Mouse (Mus musculus): Measurements from ENCODE around the gene Lrrc74a. TPM values are rescaled to one million over a fixed set of nuclear protein-coding genes. Genes with fewer than 3 reads are reported as not detected.
A peak's percentile ranks its signal among the peaks of the same experiment; 100 is the strongest.

Gene Lrrc74a
- polyA plus RNA-seq, 1 experiment from 2014 or later, result not detected

- H3K9me3 ChIP-seq, result no peaks in the 10 kb centered on the region
- H3K4me3 ChIP-seq, result peak overlapping the region; percentile 82
- peak overlapping the region; percentile 88 for H3K27ac ChIP-seq (replicated peaks)
- peaks cover 12% of the 10 kb centered on the region for H3K4me1 ChIP-seq
- no peaks in the 10 kb centered on the region for H3K27me3 ChIP-seq (replicated peaks; ENCODE audit: low read depth, poor library complexity, severe bottlenecking)
- under 1% methylated on average over 19 of the region's 19 CpGs for WGBS
- no peak for DNase-seq (ENCODE audit: low spot score)
- peaks cover 5% of the 10 kb centered on the region; the same call in 1 of the 2 replicates for H3K36me3 ChIP-seq (replicated peaks)
These were observed 8.5 kb upstream of the Lrrc74a start for GRCm38 (mm10) chr12:86725706-86726105.

GRCm38 (mm10) chr12:86726120-86726640 lies 8.0 kb upstream of the Lrrc74a start, which contains the start of gene Angel1:
TSS of gene Angel1 (minus strand) at chr12:86726460.
- H3K27me3 ChIP-seq (replicated peaks; ENCODE audit: low read depth, poor library complexity, severe bottlenecking), result no peaks in the 10 kb centered on the region
- WGBS, result under 1% methylated on average over 44 of the region's 44 CpGs
- H3K4me1 ChIP-seq, result peaks cover 12% of the 10 kb centered on the region
- peaks cover 5% of the 10 kb centered on the region; the same call in 1 of the 2 replicates for H3K36me3 ChIP-seq (replicated peaks)
- H3K4me3 ChIP-seq, result peak within 1 kb of the TSS; percentile 82
- no peaks in the 10 kb centered on the region for H3K9me3 ChIP-seq
- DNase-seq (ENCODE audit: low spot score), result peak; percentile 98
- peak within 1 kb of the TSS; percentile 88 for H3K27ac ChIP-seq (replicated peaks)

- Histone ChIP-seq H3K9me3 (no peaks in the 10 kb centered on the region), H3K36me3 (replicated peaks) (no peaks in the 10 kb centered on the region), H3K4me3 (no peak overlapping the region), H3K4me1 (no peaks in the 10 kb centered on the region), H3K27me3 (replicated peaks; ENCODE audit: low read depth, poor library complexity, severe bottlenecking) (no peaks in the 10 kb centered on the region), H3K27ac (replicated peaks) (no peak overlapping the region)
- WGBS, result 76% methylated on average over 13 of the region's 13 CpGs
- no peak for DNase-seq (ENCODE audit: low spot score)
These were observed 26.9 kb downstream of the Lrrc74a start for GRCm38 (mm10) chr12:86761036-86761435.

- WGBS, result 78% methylated on average over 6 of the region's 6 CpGs
These were observed 29.9 kb downstream of the Lrrc74a start for GRCm38 (mm10) chr12:86764060-86764459.

GRCm38 (mm10) chr12:86766467-86766866 lies 32.3 kb downstream of the Lrrc74a start:
- Histone ChIP-seq H3K36me3 (replicated peaks) (no peaks in the 10 kb centered on the region), H3K27me3 (replicated peaks; ENCODE audit: low read depth, poor library complexity, severe bottlenecking) (0 out of 2 replicates have a peak, but pooled peaks cover 4% of the 10 kb centered on the region), H3K27ac (replicated peaks) (no peak overlapping the region), H3K4me1 (peaks cover 16% of the 10 kb centered on the region), H3K9me3 (no peaks in the 10 kb centered on the region), H3K4me3 (no peak overlapping the region)
- no peak for DNase-seq (ENCODE audit: low spot score)
- WGBS, result 90% methylated on average over 8 of the region's 8 CpGs

More at GRCm38 (mm10) chr12:86764060-86764459, 29.9 kb downstream of the Lrrc74a start:
- no peaks in the 10 kb centered on the region for H3K27me3 ChIP-seq (replicated peaks; ENCODE audit: low read depth, poor library complexity, severe bottlenecking)
- no peak overlapping the region for H3K4me3 ChIP-seq
- no peaks in the 10 kb centered on the region for H3K9me3 ChIP-seq
- no peaks in the 10 kb centered on the region for H3K36me3 ChIP-seq (replicated peaks)
- peaks cover 9% of the 10 kb centered on the region for H3K4me1 ChIP-seq
- H3K27ac ChIP-seq (replicated peaks), result no peak overlapping the region
- no peak for DNase-seq (ENCODE audit: low spot score)

- Histone ChIP-seq H3K27me3 (replicated peaks; ENCODE audit: low read depth, poor library complexity, severe bottlenecking) (0 out of 2 replicates have a peak, but pooled peaks cover 4% of the 10 kb centered on the region), H3K4me1 (peaks cover 28% of the 10 kb centered on the region), H3K9me3 (no peaks in the 10 kb centered on the region), H3K4me3 (no peak overlapping the region), H3K27ac (replicated peaks) (peak overlapping the region; percentile 63), H3K36me3 (replicated peaks) (no peaks in the 10 kb centered on the region)
- DNase-seq (ENCODE audit: low spot score), result peak; percentile 69
- 37% methylated on average over 20 of the region's 20 CpGs for WGBS
These were observed 33.9 kb downstream of the Lrrc74a start for GRCm38 (mm10) chr12:86767868-86768631.

- no peaks in the 10 kb centered on the region for H3K36me3 ChIP-seq (replicated peaks)
- 35% methylated on average over 4 of the region's 4 CpGs for WGBS
- peaks cover 28% of the 10 kb centered on the region for H3K4me1 ChIP-seq
- peak; percentile 84 for DNase-seq (ENCODE audit: low spot score)
- 0 out of 2 replicates have a peak, but pooled peaks cover 4% of the 10 kb centered on the region for H3K27me3 ChIP-seq (replicated peaks; ENCODE audit: low read depth, poor library complexity, severe bottlenecking)
- no peak overlapping the region for H3K27ac ChIP-seq (replicated peaks)
- no peak overlapping the region for H3K4me3 ChIP-seq
- no peaks in the 10 kb centered on the region for H3K9me3 ChIP-seq
These were observed 34.9 kb downstream of the Lrrc74a start for GRCm38 (mm10) chr12:86768986-86769580.

GRCm38 (mm10) chr12:86769819-86770218 lies 35.6 kb downstream of the Lrrc74a start:
- Histone ChIP-seq H3K27ac (replicated peaks) (0 out of 2 replicates have a peak overlapping the region, but pooled peaks have one; percentile 51), H3K9me3 (no peaks in the 10 kb centered on the region), H3K4me1 (peaks cover 28% of the 10 kb centered on the region), H3K4me3 (no peak overlapping the region), H3K36me3 (replicated peaks) (no peaks in the 10 kb centered on the region), H3K27me3 (replicated peaks; ENCODE audit: low read depth, poor library complexity, severe bottlenecking) (0 out of 2 replicates have a peak, but pooled peaks cover 4% of the 10 kb centered on the region)
- DNase-seq (ENCODE audit: low spot score), result no peak

- Histone ChIP-seq H3K4me3 (no peak overlapping the region), H3K36me3 (replicated peaks) (no peaks in the 10 kb centered on the region), H3K4me1 (peaks cover 28% of the 10 kb centered on the region), H3K27ac (replicated peaks) (peak overlapping the region; percentile 51; the same call in 1 of the 2 replicates), H3K27me3 (replicated peaks; ENCODE audit: low read depth, poor library complexity, severe bottlenecking) (0 out of 2 replicates have a peak, but pooled peaks cover 4% of the 10 kb centered on the region), H3K9me3 (no peaks in the 10 kb centered on the region)
- DNase-seq (ENCODE audit: low spot score), result no peak
- WGBS, result 33% methylated on average over 4 of the region's 4 CpGs
These were observed 36.1 kb downstream of the Lrrc74a start for GRCm38 (mm10) chr12:86770261-86770670.

- no peaks in the 10 kb centered on the region for H3K36me3 ChIP-seq (replicated peaks)
- H3K4me1 ChIP-seq, result peaks cover 34% of the 10 kb centered on the region
- DNase-seq (ENCODE audit: low spot score), result no peak
- H3K27me3 ChIP-seq (replicated peaks; ENCODE audit: low read depth, poor library complexity, severe bottlenecking), result 0 out of 2 replicates have a peak, but pooled peaks cover 4% of the 10 kb centered on the region
- no peak overlapping the region for H3K27ac ChIP-seq (replicated peaks)
- no peaks in the 10 kb centered on the region for H3K9me3 ChIP-seq
- 19% methylated on average over 3 of the region's 3 CpGs for WGBS
- no peak overlapping the region for H3K4me3 ChIP-seq
These were observed 36.8 kb downstream of the Lrrc74a start for GRCm38 (mm10) chr12:86770927-86771326.

GRCm38 (mm10) chr12:86771823-86772427 lies 37.8 kb downstream of the Lrrc74a start:
- Histone ChIP-seq H3K27me3 (replicated peaks; ENCODE audit: low read depth, poor library complexity, severe bottlenecking) (0 out of 2 replicates have a peak, but pooled peaks cover 4% of the 10 kb centered on the region), H3K27ac (replicated peaks) (peak overlapping the region; percentile 35; the same call in 1 of the 2 replicates), H3K9me3 (no peaks in the 10 kb centered on the region), H3K36me3 (replicated peaks) (no peaks in the 10 kb centered on the region), H3K4me1 (peaks cover 34% of the 10 kb centered on the region), H3K4me3 (0 out of 2 replicates have a peak overlapping the region, but pooled peaks have one; percentile 8)
- peak; percentile 93 for DNase-seq (ENCODE audit: low spot score)
- 13% methylated on average over 12 of the region's 12 CpGs for WGBS

- DNase-seq (ENCODE audit: low spot score), result no peak
- 52% methylated on average over 3 of the region's 3 CpGs for WGBS
- H3K27ac ChIP-seq (replicated peaks), result no peak overlapping the region; the same call in 1 of the 2 replicates
- H3K4me1 ChIP-seq, result peaks cover 34% of the 10 kb centered on the region
- H3K4me3 ChIP-seq, result no peak overlapping the region
- no peaks in the 10 kb centered on the region for H3K9me3 ChIP-seq
- 0 out of 2 replicates have a peak, but pooled peaks cover 4% of the 10 kb centered on the region for H3K27me3 ChIP-seq (replicated peaks; ENCODE audit: low read depth, poor library complexity, severe bottlenecking)
- no peaks in the 10 kb centered on the region for H3K36me3 ChIP-seq (replicated peaks)
These were observed 38.4 kb downstream of the Lrrc74a start for GRCm38 (mm10) chr12:86772551-86772950.

All from embryonic facial prominence, embryonic 10.5 days (tissue).